Mouse (Mus musculus) layer of hippocampus, postnatal 25 days (tissue): ENCODE results near the gene Zfp446. TPM values are rescaled to one million over a fixed set of nuclear protein-coding genes. Genes with fewer than 3 reads are reported as not detected.
A peak's percentile ranks its signal among the peaks of the same experiment; 100 is the strongest.

Experiments
- DNase-seq, 2 experiments: peaks; one replicate each; pipeline ENCODE4 v3.0.0; 2022; ENCODE audit warnings: mixed read lengths in 2 of 2, low spot score in 1 of 2; ENCODE audit errors: extremely low spot score in 1 of 2
- total RNA-seq, 2 experiments: library from RNA; stranded (reverse); gene quantifications; 2 replicates each; pipeline ENCODE4 v1.2.3; 2021

The Zfp446 gene
- total RNA-seq, 2 experiments from 2014 or later = 8.1 to 9.1 TPM

DNA sequence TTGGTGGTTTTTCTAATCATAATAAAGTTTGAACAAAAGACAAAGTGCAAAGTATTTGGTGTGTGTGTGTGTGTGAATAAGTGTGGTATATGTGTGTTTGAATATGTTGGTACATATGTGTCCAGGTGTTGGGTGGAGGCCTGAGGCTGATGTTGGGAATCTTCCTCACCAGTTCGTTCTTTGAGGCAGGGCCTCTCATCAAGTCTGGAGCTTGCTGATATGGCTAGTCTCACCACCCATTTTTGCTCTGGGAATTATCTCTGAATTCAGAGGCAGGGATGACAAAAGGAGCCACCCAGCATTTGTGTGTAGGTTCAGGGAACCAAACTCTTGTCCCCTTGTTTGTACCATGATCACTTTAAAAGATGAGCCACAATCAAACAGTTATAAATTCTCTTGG, 8.1 kb downstream of the Zfp446 start:
- no peak for DNase-seq

DNA sequence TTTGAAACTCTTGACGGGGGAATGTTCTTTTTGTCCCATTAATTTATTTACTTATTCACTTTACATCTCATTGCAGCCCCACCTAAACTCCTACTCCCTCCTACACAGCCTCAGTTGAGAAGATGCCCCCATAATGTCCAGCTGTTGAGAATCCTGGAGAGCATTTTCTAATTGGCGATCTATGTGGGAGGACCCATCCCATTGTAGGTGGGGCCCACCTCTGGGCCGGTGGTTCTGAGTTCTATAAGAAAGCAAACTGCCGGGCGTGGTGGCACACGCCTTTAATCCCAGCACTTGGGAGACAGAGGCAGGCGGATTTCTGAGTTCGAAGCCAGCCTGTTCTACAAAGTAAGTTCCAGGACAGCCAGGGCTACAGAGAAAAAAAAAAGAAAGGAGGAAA, 9.3 kb downstream of the Zfp446 start:
- no peak for DNase-seq

DNA sequence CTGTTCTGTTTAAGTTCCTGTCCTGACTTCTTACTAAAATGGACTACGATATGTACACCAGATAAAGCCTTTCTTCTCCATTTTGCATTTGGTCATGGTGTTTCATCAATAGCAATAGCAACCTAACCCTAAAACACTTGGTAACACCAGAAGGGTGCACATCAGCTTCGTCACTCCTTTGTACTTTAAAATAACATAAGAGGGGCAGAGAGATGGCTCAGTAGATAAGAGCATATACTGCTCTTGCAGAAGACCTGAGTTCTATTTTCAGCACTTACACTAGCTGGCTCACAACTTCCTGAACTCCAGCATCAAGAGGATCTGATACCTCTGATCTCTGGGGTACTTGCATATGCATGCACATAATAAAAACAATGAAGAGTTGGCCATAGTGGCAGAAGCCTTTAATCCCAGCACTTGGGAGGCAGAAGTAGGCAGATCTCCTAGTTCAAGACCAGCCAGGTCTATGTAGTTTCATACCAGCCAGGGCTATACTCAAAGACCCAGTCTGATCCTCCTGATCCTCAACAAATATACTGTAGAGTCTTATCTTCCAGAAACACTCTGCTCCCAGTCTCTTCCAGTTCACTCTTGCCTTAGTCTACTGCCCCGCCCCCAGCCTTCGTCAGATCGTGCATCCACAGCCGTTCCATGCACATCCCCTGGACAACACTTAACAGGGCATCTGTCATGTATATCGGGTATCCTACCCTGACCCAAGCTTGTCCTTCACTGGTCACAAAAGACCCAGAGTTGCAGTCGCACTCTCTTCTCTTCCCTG, 10.0 kb downstream of the Zfp446 start:
- no peak for DNase-seq

DNA sequence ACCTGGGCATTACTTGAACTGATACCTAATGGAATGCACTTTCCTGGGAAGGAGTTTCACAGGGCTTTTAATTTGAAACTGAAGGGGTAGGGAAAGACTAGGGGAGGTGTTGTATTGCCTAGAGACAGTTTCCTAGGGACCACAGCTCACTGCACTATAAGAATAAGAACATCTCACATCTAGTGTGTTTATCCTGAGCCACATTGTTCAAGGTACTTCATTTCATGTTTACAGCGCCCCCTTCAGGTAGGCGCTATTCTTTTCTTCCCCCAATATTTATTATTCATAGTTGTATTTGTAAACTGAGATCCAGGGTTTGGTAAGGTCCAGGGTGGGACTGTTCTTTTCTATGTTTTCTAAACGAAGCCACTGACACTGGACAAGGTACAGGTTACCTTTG, 14.6 kb downstream of the Zfp446 start:
- DNase-seq = no peak

DNA sequence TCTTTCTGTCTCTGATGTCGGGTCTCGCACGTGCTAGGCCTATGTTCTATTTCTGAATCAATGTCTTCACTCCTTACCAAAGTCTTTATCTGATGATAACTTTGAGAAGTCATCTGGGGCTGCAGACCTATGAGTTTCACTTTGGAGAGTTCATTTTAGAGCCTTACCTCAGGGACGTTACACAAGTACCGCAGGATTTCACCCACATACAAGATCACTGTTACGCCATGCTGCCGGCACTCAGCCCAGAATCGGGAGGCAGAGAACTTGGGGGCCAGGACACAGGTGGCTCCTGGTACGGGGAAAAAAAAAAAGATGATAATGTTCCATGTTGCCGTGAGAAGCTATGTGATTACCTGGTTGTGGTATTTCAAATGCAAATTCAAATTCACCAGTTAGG, 15.5 kb downstream of the Zfp446 start:
- no peak for DNase-seq

DNA sequence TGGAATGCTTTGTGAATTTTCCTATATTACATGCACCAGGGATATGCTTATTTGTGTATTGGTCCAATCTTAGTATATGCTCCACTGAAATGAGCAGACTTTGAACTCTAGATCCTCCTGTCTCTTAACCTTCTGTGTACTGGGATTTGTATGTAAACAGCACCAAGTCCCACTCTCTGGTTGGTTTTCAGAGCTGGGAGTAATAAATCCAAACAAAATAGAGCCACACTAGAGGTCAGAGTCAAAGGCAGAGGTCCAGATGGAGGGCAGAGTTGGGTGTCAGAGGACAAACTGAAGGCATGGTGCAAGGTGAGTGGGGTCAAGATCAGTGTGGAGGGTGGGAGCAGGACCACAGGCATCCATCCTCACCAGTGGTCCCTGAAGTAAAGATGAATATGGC, 18.2 kb downstream of the Zfp446 start:
- DNase-seq = no peak

DNA sequence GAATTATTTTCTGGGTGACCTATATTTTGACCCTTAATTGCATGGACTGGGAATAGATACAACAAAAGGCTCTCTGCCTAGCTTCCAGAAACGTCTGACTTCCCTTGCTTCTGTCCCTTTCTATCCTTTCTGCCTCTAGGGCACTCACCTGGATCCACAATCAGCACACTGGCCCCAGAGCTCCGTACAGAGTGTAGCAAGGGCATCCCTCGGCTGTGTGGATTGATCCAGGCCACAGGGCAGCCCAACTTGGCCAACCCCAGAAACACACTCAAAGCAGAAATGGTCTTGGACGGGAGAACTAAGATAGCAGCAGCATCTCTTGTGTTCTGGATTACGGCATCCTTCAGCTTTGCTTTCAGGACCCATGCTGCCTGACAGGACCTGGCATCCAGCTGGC, 19.6 kb downstream of the Zfp446 start:
- no peak for DNase-seq

DNA sequence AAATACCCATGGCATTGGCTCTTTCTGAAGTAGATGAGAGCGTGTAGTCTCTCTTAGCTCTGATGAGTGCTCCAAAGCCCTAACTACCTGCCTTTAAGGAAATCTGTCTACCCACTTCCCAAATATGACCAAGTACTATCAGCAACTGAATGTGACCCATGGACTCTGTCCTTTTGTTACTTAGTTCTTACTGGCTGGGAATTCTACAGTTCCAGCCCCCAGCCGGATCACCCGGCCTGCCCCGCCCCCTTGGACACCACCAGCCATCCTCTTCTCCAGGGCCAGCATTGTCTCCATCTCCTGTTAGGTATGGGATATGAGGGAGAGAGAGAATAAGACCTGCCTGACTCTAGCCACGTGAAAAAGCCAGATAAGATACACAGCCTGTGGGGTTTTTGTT, 20.4 kb downstream of the Zfp446 start, which contains the start of gene Slc27a5:
TSS of gene Slc27a5 (minus strand) at position 140 of the 400 bp plus-strand sequence.
- DNase-seq = no peak

DNA sequence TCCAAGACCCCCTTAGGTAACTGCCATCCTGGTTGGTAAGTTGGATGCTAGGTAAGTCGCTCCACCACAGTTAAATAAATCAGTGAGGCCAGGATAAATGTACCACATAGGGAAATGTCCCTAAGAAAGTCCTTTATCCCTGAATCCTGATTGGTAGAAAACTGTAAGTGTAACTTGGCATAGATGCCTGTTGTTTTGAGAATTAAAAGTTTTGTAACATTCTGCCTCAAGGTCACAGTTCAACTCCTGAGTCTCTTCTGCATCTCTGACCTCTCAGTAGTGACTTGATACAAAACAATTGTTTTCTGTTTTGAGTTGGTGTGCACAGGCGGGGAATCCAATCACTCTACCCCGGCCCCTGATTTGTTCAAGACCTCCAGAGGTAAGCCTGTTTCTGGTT, 21.2 kb downstream of the Zfp446 start, which contains the start of gene Trim28:
TSS of gene Trim28 (plus strand) at position 264 of the 400 bp plus-strand sequence.
- no peak for DNase-seq

DNA sequence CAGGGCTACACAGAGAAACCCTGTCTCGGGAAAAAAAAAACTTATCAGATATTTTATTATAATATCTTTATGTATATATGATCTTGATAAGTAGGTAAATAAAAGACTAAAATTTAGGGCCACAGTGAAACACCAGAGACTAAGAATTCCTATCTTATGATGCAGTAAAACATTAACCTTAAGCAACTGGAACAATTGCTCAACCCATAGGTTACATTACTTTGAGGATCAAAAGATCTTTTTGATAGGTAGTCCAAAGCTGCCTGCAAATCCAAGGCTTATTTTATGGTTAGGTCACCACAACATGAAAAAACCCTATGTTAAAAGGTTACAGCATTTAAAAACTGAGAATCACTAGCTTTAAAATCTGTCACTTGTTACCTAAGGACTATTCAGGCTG, 23.9 kb downstream of the Zfp446 start:
- DNase-seq = no peak

DNA sequence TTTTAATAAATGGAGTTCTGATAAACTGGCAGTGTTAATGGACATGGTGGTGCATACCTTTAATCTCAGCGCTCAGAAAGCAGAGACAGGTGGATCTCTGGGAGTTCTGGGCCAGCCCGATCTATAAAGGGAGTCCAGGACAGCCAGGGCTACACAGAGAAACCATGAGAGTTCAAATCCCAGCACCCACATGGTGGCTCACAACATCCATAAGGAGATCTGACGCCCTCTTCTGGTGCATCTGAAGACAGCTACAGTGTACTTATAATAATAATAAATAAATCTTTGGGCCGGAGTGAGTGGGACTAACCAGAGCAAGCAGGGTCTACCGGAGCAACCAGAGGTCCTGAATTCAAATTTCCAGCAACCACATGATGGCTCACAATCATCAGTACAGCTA, 25.7 kb downstream of the Zfp446 start:
- no peak for DNase-seq

DNA sequence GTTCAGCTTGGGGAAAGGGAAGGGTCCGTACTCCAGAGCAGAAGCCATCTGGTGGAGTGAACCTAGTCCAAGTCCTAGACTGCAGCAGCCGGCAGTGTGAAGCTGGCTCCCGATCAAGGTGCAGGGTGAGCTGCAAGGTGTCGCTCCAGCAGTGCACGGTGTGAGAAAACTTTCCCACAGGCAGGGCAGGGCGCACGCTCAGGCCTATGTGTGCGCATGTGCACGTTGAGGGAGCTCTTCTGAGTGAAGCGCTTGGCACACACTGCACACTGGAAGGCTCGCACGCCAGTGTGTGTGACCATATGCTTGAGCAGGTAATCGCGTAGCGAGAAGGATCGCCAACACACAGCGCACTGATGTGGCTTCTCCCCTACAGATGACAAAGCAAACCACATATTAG, 28.4 kb downstream of the Zfp446 start:
- DNase-seq = peak in 1 of 2 experiments; percentile 6

DNA sequence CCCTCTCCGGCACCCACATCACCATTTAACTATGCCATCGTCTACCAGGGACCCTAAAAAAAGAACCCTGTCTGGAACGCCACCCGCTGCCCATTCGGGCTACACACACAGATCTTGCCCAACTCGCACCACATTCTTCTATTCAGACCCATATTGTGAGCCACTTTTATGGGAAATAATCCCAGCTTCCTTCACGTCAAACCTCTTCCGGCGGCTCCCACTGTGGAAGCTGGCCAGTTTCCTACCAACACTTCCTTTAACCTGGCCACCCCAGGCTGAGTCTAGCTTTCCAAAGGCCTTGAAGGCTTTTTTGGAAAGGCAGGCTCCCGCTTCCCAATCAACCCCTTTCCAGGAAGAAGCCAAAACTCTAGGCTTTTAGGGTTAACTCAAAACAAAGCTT, 28.9 kb downstream of the Zfp446 start:
- no peak for DNase-seq

DNA sequence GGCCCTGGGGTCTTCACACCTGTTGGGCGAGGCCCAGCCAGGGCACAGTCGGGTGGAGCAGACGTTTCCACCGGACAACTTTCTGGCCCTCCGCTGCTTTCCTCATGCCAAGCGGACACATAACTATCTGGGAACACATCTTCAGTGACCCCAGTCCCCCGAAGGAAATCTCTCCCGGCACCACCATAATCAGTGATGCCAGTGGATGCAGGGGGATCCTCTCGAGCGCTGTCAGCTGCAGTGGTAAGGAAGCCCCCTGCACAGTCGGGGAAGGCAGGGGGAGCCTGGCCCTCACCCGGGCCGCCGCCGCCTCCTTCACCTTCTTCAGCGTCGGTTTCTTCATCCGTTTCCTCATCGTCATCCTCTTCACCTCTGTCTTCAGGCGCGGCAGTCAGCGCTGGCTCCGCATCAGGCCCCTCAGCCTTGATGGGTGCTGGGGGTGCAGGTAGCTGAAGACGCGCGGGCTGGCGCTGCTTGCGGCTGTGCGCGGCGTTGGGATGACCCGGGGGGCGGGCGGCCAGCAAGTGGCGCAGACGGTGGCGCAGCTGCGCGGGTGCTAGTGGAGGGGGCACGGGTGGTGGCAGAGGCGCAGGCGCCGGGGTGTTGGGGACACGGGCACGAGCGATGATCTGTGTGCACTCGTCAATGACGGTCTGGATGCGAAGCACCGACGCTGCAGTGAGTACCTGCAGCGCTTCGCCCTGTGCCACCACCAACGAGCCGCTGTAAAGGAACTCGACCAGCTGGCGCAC, 29.9 kb downstream of the Zfp446 start:
- no peak for DNase-seq

DNA sequence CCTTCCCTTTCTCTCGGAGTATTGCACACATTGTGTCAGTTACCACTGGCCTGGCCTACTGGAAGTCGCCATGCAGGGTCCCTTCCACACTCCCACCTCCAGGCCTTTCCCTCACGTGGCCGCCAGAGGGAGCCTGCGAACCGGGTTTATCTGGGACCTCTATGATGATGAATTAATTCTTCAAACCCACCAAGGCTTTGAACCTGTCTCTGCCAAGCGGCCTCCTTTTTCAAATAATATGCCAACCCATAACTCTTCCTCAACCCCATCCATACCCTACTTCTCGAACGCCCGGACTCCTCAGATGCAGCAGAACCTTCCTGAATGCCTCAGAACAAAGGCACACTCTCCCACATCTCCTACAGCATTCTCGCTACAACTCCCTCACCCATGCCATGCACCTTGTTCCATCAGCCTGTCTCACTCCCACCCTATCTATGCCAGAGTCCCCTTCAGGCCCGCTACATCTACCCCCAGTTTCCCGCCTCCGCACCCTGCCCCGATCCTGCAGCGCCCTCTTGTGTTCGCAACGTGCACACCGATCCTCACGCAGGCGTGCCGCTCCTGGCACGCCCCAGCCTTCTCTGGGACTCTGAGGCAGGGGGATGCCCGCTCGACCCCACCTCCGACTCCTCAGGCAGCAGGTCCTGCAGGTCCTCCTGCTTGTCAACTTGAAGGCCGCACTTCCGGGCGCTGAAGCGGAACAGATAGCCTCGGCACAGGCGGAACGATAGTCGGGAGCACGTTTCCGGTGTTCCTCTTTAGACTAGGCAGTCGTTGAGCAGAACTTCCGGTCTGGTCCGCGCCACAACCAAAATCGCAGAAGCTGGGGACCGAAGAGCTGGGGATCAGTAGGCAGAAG, 31.7 kb downstream of the Zfp446 start:
- DNase-seq = peak; percentile 91 to 95

DNA sequence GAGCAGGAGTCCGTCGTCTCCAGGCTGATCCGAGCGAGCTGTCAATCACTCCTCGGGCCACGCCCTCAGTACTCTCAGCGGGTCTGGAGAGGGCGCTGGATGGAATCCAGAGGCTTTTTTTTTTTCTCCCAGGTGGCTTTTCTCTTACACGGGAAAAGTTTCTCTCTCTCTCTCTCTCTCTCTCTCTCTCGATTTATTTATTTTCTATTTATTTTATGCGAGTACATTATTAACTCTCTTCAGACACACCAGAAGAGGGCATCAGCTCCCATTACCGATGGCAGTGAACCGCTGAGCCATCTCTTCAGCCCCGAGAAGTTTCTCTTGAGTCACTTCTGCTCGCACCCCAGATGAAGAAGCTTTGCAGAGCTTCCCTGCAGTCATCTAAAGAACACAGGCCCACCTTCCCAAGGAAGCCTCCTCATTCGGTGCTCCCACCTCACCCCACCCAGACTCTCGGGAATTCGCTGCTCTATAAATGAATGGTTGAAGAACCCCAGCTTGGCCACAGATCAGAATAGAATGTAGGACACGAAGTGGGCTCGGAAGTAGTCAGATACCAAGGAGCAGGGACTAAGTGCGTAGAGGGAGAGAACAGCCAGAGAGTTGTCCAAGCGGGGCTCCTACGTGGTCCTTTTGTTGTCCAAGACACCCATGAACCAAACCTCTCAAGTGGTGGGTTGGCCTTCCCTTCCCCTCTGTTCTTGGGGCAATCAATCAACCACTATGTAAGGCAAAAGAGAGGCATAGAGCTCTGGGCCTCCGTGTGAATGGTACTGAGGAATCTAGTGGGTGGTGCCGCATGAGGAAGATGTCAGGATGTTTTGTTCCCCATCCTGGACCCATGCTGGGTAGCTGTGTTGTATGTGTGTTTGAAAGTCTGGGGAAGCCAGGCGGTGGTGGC, 32.6 kb downstream of the Zfp446 start, which contains the start of gene Zbtb45:
TSS of gene Zbtb45 (minus strand) at position 30 of the 904 bp plus-strand sequence.
- no peak for DNase-seq

DNA sequence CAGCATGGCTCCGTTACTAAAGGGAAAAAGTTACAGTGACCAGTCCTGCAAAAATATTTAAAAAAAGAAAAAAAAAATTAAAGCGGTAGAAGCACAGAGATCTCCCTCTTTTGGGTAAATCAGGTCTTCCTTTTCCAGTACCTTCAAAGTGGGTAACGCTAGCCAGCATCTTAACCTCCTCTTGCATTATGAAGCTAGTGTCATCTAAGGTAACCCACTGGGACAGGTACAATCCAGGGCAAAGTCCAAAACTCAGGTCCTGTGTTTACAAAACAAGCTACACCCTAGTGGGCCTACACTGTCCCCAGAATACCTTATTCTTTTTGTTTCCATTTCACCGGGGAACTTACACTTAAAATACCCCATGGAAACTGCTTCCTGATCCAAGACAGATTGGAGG, 36.0 kb downstream of the Zfp446 start:
- DNase-seq = no peak

DNA sequence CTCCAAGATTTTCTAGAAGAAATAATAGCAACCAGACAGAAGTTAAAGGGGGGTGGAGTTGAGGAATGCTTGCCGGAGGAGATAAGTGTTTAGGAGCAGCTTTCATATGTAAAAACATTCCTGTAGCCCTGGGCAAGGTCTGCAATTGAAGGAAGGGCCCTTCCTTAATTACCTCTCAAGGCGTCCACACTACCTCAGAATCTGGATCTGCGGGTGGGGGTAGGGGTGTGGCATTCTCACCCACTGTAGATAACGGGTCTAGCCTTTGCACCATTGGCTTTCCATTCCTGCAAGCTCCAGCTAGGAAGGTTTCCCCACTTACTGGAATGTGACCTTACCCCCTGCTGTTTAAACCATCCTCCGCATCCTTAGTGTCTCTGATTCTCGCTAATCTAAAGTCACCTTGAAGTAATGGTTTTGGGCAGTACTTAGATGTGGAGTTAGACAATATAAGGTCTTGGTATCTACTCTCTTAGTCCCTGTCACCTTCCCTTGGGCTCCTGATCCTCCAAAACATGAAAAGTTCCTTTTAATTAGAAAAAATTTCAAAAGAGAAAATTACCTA, 36.7 kb downstream of the Zfp446 start:
- no peak for DNase-seq

DNA sequence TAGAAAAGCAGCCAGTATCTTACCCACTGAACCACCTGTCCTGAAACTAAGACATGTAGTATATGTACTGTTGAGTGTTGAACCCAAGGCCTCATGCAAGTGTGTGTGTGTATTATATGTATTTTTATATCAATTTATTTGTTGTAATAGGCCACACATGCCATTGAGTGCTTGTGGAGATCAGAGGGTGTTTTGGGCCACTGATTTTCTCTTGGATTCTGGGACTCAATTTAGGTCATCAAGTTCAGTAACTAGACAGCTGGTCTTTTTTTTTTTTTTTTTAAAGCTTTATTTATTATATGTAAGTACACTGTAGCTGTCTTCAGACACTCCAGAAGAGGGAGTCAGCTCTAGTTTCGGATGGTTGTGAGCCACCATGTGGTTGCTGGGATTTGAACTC, 37.6 kb downstream of the Zfp446 start:
- no peak for DNase-seq
